Mouse (Mus musculus): ENCODE results near the gene Prss36. TPM values are rescaled to one million over a fixed set of nuclear protein-coding genes. Genes with fewer than 3 reads are reported as not detected.
A peak's percentile ranks its signal among the peaks of the same experiment; 100 is the strongest.

The Prss36 gene
- total RNA-seq, 2 experiments from 2014 or later: 2.5 to 2.8 TPM

- ATAC-seq (replicated peaks; ENCODE audit: low FRiP score, low TSS enrichment, poor library complexity, severe bottlenecking): peak; percentile 13
Observed at GRCm38 (mm10) chr7:127935748-127936159, 10.8 kb downstream of the Prss36 start.

DNA sequence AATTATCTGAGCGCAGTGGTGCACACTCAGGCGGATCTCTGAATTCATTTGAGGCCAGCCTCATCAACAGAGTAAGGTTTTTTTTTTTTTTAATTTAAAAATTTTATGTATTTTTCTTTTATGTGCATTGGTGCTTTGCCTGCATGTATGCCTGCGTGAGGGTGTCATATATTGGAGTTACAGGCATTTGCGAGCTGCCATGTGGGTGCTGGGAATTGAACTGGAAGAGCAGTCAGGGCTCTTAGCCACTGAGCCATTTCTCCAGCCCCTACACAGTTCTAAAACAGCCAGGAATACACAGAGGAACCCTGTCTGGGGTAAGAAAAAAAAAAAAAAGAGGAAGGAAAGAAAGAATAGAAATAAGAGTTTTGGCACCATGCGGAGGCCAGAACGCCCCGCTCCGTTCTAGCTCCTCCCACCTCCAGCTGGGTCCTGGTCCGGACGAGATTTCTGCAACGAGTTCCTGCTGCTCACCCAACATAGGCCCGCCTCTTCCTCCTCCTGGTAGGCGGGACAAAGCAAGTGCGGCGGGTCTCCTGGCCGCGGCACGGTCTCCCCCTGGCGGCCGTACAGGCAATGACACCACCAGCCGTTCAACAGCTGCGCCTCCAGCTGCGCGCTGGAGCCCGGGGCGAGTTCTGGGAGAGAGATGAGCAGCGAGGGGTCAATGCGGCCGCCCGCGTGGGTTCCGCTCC, 11.3 kb downstream of the Prss36 start:
- ATAC-seq (replicated peaks; ENCODE audit: low FRiP score, low TSS enrichment, poor library complexity, severe bottlenecking): peak; percentile 96

DNA sequence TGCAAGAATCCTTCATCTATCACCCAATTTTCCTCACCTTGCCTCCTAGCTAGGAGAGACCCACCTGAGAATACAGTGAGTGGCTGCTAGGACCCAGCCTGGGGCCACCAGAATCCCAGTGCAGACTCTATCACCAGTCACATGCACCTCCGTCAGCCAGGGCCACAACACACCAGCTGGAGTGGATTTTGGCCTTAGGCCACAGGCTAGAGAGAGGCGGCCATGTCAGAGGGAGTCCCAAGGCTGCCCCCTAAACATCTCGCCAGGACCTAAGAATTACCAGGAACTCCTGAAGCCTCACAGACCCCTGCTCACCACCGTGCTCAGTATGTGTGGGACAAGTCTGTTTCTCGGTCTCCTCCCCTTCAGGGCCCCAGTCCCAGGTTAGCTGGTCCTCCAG, 12.4 kb downstream of the Prss36 start:
- ATAC-seq (replicated peaks; ENCODE audit: low FRiP score, low TSS enrichment, poor library complexity, severe bottlenecking): no peak

DNA sequence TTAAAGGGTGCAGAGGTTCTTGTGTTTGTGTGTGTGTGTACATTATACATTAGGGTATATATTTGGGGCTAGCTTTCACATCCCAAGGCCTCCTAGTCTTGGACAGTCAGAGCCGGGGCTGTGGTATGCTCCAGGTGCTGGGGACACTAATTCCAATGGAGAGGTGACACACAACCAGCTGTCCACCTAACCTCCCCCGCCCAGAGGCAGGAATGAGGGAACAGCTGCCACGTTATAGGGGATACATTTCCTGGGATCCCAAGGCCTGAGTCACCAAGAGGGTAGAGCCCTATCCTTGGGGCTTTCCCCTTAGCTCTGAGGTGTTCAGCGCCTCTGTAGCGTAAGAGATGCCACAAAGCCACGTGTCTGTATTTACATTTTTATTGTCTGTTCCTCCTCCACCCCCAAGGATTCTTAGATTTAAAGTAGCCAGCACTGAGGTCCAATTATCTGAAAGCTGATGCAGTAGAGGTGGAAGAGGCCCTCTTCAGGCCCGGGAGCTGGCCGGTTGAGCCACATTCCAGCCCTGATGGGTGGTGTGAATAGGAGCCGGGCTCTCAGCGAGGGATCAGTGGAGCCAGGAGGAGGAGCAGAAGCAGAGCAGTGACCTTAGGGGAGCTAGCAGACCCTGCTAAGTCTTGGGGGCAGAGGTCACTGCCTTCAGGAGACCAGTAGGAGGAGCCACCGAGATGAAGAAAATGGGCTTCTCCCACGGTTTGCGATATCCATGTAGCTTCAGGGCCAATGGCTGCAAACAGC, 14.1 kb downstream of the Prss36 start:
- ATAC-seq (replicated peaks; ENCODE audit: low FRiP score, low TSS enrichment, poor library complexity, severe bottlenecking): no peak

- ATAC-seq (replicated peaks; ENCODE audit: low FRiP score, low TSS enrichment, poor library complexity, severe bottlenecking): no peak
Observed at GRCm38 (mm10) chr7:127931351-127932135, 15.0 kb downstream of the Prss36 start.

DNA sequence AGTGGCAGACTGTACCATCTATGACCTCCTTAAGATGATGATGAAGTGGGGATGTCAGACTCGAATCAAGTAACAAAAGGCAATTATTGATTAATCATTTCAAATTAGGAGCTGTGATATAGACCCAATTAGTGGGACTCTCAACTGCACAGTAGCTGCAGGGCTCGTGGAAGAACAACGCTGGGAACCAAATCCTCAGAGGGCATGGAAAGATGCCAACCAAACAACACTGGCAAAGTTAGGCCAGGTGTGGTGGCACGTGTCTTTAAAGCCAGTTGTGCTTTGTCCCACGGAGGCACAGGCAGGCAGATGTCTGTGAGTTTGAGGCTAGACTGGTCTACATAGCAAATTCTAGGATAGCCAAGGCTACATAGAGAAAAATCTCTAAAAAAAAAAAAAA, 15.9 kb downstream of the Prss36 start:
- no peak for ATAC-seq (replicated peaks; ENCODE audit: low FRiP score, low TSS enrichment, poor library complexity, severe bottlenecking)

GRCm38 (mm10) chr7:127929923-127930322, 16.6 kb downstream of the Prss36 start, which contains the start of gene Prss8:
Prss8 (minus strand) TSS chr7:127930104.
- ATAC-seq (replicated peaks; ENCODE audit: low FRiP score, low TSS enrichment, poor library complexity, severe bottlenecking): no peak

- ATAC-seq (replicated peaks; ENCODE audit: low FRiP score, low TSS enrichment, poor library complexity, severe bottlenecking): no peak
Observed at GRCm38 (mm10) chr7:127928596-127928995, 17.9 kb downstream of the Prss36 start.

DNA sequence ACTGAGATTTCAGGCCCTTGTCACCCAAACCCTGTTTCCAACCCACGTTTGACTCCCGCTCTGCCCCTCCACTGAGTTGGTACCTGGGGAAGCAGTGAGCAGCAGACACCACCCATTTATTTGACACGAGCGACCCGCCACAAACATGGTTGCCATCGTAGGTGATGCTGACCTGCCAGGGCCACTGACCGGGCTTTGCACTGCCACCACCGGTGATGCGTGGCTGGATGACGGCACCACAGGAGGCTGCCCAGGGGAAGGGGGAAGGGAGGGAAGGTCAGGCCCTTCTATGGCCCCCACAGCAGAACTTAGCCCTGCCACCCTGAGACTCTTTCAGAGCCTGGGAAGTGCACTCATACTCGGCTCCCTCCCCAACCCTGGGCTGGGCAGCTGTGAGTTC, 18.8 kb downstream of the Prss36 start:
- ATAC-seq (replicated peaks; ENCODE audit: low FRiP score, low TSS enrichment, poor library complexity, severe bottlenecking): no peak

DNA sequence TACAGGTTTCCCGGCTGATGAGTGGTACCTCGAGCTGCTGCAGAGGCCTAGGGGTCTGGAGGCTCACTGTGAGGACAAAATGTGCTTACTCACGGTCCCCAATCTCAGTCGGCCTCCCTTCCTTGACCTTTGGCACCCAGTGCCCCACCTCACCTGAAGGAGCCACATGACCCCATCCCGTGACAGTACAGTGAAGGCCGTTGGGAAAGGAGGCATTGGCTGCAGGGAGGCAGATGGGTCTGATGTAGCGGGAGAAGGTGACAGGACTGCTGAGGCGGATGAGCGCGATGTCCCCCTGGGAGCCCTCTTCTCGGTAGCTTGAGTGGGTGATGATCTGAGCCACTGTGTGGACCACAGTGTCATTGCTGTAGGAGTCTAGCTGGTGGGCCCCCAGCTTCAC, 19.7 kb downstream of the Prss36 start:
- ATAC-seq (replicated peaks; ENCODE audit: low FRiP score, low TSS enrichment, poor library complexity, severe bottlenecking): no peak

- no peak for ATAC-seq (replicated peaks; ENCODE audit: low FRiP score, low TSS enrichment, poor library complexity, severe bottlenecking)
Observed at GRCm38 (mm10) chr7:127926066-127926465, 20.5 kb downstream of the Prss36 start.

DNA sequence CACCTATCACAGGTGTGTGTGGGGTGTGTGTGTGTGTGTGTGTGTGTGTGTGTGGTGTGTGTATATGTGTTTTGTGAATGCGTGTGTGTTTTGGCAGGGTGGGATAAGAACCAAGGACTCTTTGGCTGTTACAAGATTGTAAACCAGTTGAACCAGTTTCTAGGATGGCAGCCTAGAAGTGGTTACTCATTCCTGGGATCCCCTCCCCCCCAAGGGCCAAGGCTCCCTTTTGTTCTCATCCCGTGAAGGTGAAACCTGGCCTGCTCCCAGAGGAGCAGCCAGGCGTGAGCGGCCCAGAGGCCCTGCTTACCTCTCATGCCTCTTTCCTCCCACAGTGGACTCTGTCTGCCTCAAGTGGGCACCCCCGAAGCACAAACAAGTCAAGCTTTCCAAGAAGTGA, 21.3 kb downstream of the Prss36 start:
- no peak for ATAC-seq (replicated peaks; ENCODE audit: low FRiP score, low TSS enrichment, poor library complexity, severe bottlenecking)

GRCm38 (mm10) chr7:127923714-127924113, 22.8 kb downstream of the Prss36 start:
- no peak for ATAC-seq (replicated peaks; ENCODE audit: low FRiP score, low TSS enrichment, poor library complexity, severe bottlenecking)

- ATAC-seq (replicated peaks; ENCODE audit: low FRiP score, low TSS enrichment, poor library complexity, severe bottlenecking): no peak
Observed at GRCm38 (mm10) chr7:127922451-127923275, 23.9 kb downstream of the Prss36 start.

DNA sequence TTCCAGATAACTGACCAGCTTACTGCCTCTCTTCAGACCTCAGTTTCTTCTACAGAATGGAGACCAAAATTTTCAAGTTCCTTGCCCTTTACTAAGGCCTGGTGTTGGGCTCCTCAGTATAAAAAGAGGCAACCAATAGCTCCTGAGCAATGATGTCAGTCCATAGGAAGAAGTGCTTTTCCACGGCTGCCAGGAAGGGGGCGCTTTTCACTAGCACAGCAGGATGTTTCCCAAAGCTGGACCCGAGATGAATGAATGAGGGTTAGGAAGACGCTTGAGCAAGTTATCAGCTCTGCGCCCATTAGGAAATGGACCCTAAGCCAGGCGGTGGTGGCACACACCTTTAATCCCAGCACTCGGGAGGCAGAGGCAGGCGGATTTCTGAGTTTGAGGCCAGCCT, 25.0 kb downstream of the Prss36 start:
- peak; percentile 41; the same call in 1 of the 2 replicates for ATAC-seq (replicated peaks; ENCODE audit: low FRiP score, low TSS enrichment, poor library complexity, severe bottlenecking)

- ATAC-seq (replicated peaks; ENCODE audit: low FRiP score, low TSS enrichment, poor library complexity, severe bottlenecking): peak; percentile 43; the same call in 1 of the 2 replicates
Observed at GRCm38 (mm10) chr7:127919290-127919689, 27.2 kb downstream of the Prss36 start.

- no peak for ATAC-seq (replicated peaks; ENCODE audit: low FRiP score, low TSS enrichment, poor library complexity, severe bottlenecking)
Observed at GRCm38 (mm10) chr7:127918203-127918602, 28.3 kb downstream of the Prss36 start.

- no peak for ATAC-seq (replicated peaks; ENCODE audit: low FRiP score, low TSS enrichment, poor library complexity, severe bottlenecking)
Observed at GRCm38 (mm10) chr7:127915293-127915692, 31.2 kb downstream of the Prss36 start.

DNA sequence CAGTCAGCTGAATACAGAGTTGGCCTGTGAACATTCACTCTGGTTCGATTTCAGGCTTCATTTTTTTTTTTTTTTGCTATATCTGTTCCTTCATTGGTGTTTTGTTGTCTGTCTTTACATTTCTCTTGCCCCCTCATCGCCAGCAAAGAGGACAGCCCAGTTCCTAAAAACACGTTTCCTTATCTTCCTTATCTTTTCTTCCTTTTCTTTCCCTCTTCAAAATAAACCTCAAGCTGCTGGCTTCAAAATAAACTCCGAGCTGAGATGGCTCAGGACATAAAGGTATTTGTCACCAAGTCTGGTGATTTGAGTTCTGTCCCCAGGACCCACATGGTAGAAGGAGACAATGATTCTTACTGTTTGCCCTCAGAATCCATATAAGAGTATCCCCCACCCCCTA, 33.6 kb downstream of the Prss36 start:
- ATAC-seq (replicated peaks; ENCODE audit: low FRiP score, low TSS enrichment, poor library complexity, severe bottlenecking): no peak
